Mouse (Mus musculus) cerebellum, adult 2 months (tissue): ENCODE measurements around the gene Tmcc2. TPM values are rescaled to one million over a fixed set of nuclear protein-coding genes. Genes with fewer than 3 reads are reported as not detected.

ENCODE experiments used
- DNase-seq, 2 experiments: peaks; one replicate each; pipeline ENCODE4 v3.0.0; 2021
- H3K27ac ChIP-seq: fragments of 200-500 bp; 2 replicates; pipeline ENCODE4 v1.5.1; 2012; ENCODE audit warnings: low read length, control low read depth, inconsistent platforms; ENCODE audit not compliant: insufficient read depth
- H3K27me3 ChIP-seq: fragments of 200-500 bp; 2 replicates; pipeline ENCODE4 v1.6.1; 2012; ENCODE audit warnings: inconsistent platforms, mild to moderate bottlenecking, low read length, moderate library complexity; ENCODE audit not compliant: control insufficient read depth, insufficient read depth
- H3K4me1 ChIP-seq: fragments of 200-500 bp; 2 replicates; pipeline ENCODE4 v1.6.1; 2011; ENCODE audit warnings: low read length; ENCODE audit not compliant: control insufficient read depth, insufficient read depth
- H3K4me3 ChIP-seq: fragments of 200-500 bp; replicated peaks from 2 replicates; pipeline ENCODE3; 2011; ENCODE audit warnings: mild to moderate bottlenecking, low read depth, low read length, control low read depth; ENCODE audit not compliant: insufficient read depth
- CTCF ChIP-seq: fragments of 200-500 bp; IDR thresholded peaks from 2 replicates; pipeline ENCODE4 v1.5.1; 2011; ENCODE audit warnings: low read depth, mild to moderate bottlenecking, control low read depth, low read length, moderate library complexity, borderline replicate concordance; ENCODE audit not compliant: insufficient read depth
- POLR2A ChIP-seq: fragments of 200-500 bp; IDR thresholded peaks from 2 replicates; pipeline ENCODE4 v1.6.1; 2011; ENCODE audit warnings: low read length, control low read depth, borderline replicate concordance; ENCODE audit not compliant: insufficient read depth
- WGBS: fragments of 180-500 bp; shearing (Covaris S2); methylation state at CpG from one replicate; pipeline ENCODE4 v1.1.7; 2018; 5-methylcytosine and 5-hydroxymethylcytosine counted together
- polyA plus RNA-seq: library from polyadenylated mRNA; depleted of rRNA; stranded (reverse); fragments of >200 nt; gene quantifications from 2 replicates; pipeline ENCODE4 v1.2.3, GENCODE M21; 2012

The Tmcc2 gene
- polyA plus RNA-seq, 1 experiment = 157 TPM

- TF ChIP-seq CTCF (no peak), POLR2A (no peak)
- DNase-seq = no peak
- peak overlapping the region; percentile 15; the same call in 1 of the 2 replicates for H3K27ac ChIP-seq
- no peaks in the 10 kb centered on the region for H3K27me3 ChIP-seq
- 45% methylated on average over 8 of the region's 8 CpGs for WGBS
- H3K4me1 ChIP-seq = peaks cover 49% of the 10 kb centered on the region
- H3K4me3 ChIP-seq = no peak overlapping the region
Measured at GRCm38 (mm10) chr1:132371298-132372081, 19.6 kb downstream of the Tmcc2 start.

DNA sequence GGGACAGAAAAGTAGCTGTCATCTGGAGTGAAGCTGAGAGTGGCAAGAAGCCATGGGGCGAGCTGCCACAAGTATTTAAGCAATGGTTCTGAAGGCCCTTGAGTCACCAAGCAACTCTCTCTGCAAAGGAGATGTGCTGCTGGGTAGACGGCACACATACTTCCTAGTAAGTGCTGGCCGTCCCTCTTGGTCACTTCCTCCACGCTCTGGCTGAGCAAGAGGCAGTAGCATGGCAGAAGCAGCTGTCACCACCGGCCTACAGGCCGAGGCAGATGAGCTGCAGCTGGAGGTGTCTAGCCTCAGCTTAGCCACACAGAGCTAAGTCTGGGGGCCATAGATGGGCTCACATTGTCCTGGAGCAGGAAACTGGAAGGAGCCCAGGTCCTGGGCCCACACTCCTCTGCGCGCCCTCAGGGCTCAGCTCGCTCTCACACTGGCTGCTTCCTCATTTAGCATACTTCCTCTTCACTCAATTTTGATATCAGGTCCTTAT, 20.4 kb downstream of the Tmcc2 start:
- Histone ChIP-seq H3K4me3 (no peak overlapping the region), H3K27me3 (no peaks in the 10 kb centered on the region), H3K4me1 (peaks cover 52% of the 10 kb centered on the region), H3K27ac (no peak overlapping the region)
- DNase-seq = no peak
- WGBS = 55% methylated on average over 9 of the region's 9 CpGs
- TF ChIP-seq POLR2A (no peak), CTCF (no peak)

- TF ChIP-seq POLR2A = no peak
- TF ChIP-seq CTCF = peak; percentile 94
- Histone ChIP-seq H3K27ac (no peak overlapping the region; the same call in 1 of the 2 replicates), H3K27me3 (no peaks in the 10 kb centered on the region), H3K4me1 (peaks cover 47% of the 10 kb centered on the region), H3K4me3 (no peak overlapping the region)
- WGBS = 17% methylated on average over 7 of the region's 7 CpGs
- peak; percentile 88 to 90 for DNase-seq
Measured at GRCm38 (mm10) chr1:132367692-132368506, 23.2 kb downstream of the Tmcc2 start.

DNA sequence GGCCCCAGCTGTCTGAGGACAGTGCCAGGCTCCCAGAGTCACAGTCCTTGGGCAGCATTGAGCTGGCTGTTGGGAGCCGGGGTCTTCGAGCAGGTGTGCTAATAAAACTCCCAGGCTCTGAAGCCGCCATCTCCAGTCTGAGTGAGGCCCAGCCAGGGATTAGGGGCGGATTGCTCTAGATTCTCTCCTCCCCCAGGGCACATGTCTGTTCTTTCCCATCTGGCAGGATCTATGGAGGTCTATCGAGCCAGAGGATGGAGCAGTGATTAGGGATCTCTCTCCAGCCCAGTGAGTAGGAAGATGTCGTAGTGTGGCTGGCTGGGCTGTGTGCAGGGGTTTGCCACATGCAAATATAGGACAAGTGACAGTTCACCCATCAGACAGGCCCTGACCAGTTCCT, 24.1 kb downstream of the Tmcc2 start:
- TF ChIP-seq CTCF = no peak
- TF ChIP-seq POLR2A = no peak
- H3K27me3 ChIP-seq = no peaks in the 10 kb centered on the region
- H3K27ac ChIP-seq = no peak overlapping the region
- peaks cover 44% of the 10 kb centered on the region for H3K4me1 ChIP-seq
- H3K4me3 ChIP-seq = no peak overlapping the region
- no peak for DNase-seq
- WGBS = 33% methylated on average over 6 of the region's 6 CpGs

DNA sequence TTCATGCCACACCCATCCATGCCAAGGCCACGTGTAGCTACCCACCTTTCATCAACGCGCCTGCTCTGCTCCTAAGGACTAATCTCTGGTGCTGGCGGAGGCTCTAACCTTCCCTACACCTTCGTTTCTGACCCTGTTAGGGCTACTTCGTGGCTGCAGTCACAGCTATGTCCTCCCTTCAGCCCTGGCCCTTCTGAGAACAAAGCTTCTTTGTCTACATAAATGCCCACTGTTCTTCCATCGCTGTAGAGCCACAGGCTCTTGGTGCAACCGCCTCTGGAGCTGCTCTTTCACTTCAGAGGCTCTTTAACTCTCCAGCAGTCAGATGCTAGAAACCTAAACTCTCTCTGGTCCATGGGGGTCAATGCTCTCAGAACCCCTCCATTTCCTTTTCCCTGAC, 24.8 kb downstream of the Tmcc2 start:
- Histone ChIP-seq H3K27me3 (no peaks in the 10 kb centered on the region), H3K4me3 (no peak overlapping the region), H3K27ac (peak overlapping the region; percentile 48; the same call in 1 of the 2 replicates), H3K4me1 (peaks cover 39% of the 10 kb centered on the region)
- TF ChIP-seq CTCF = no peak
- TF ChIP-seq POLR2A = no peak
- WGBS = 60% methylated on average over 8 of the region's 8 CpGs
- no peak for DNase-seq

GRCm38 (mm10) chr1:132365645-132366044, 25.4 kb downstream of the Tmcc2 start:
- WGBS = 27% methylated on average over 4 of the region's 4 CpGs
- Histone ChIP-seq H3K27me3 (no peaks in the 10 kb centered on the region), H3K4me3 (no peak overlapping the region), H3K4me1 (peaks cover 37% of the 10 kb centered on the region), H3K27ac (peak overlapping the region; percentile 48; the same call in 1 of the 2 replicates)
- DNase-seq = no peak
- TF ChIP-seq POLR2A = no peak
- no peak for TF ChIP-seq CTCF

DNA sequence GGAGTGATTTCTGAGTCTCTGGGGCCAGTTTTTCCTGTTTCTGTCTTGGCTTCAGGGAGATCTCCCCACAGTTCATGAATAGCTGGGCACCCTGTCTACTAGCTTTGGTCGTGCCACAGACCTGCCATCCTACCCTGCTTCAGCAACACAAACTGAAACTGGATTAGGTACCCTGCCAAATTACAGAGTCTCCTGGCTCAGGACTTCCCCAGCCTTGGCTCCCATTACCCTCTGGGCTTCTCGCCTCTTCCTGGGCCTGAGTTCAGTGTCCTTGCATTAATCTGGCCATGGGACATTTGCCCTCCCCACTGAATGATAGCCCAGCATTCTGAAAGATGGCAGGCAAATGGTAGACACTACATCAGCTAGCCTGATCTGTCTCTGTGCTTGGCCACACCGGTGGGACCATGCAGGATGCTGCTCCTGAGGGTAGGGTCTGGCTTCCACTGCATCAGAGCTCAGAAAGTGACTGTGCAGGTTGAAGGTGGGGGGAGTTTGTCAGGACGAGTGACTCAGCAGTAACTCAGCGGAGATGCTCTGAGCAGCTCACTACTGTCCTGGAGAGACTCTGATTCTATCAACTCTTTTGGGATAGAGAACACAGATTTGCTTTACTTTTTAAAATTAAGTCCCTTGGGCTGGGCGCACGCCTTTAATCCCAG, 26.1 kb downstream of the Tmcc2 start:
- Histone ChIP-seq H3K4me3 (no peak overlapping the region), H3K27ac (peak overlapping the region; percentile 14), H3K4me1 (peaks cover 36% of the 10 kb centered on the region), H3K27me3 (no peaks in the 10 kb centered on the region)
- TF ChIP-seq CTCF (no peak), POLR2A (no peak)
- peak; percentile 73 to 87 for DNase-seq
- 39% methylated on average over 7 of the region's 7 CpGs for WGBS
